Mouse (Mus musculus) ES-CJ7 (cell line): ENCODE results near the gene Efnb3.
A peak's percentile ranks its signal among the peaks of the same experiment; 100 is the strongest.

Experiments
- DNase-seq: peaks from one replicate; pipeline ENCODE4 v3.0.0; 2011; ENCODE audit warnings: low read depth, low spot score

Gene Efnb3

GRCm38 (mm10) chr11:69513840-69514239, 46.2 kb downstream of the Efnb3 start:
- DNase-seq: peak; percentile 68

GRCm38 (mm10) chr11:69510796-69511496, 49.1 kb downstream of the Efnb3 start:
- DNase-seq: no peak
